8 mouse cellular contexts compared by ENCODE assay signal in the genomic region with DNA sequence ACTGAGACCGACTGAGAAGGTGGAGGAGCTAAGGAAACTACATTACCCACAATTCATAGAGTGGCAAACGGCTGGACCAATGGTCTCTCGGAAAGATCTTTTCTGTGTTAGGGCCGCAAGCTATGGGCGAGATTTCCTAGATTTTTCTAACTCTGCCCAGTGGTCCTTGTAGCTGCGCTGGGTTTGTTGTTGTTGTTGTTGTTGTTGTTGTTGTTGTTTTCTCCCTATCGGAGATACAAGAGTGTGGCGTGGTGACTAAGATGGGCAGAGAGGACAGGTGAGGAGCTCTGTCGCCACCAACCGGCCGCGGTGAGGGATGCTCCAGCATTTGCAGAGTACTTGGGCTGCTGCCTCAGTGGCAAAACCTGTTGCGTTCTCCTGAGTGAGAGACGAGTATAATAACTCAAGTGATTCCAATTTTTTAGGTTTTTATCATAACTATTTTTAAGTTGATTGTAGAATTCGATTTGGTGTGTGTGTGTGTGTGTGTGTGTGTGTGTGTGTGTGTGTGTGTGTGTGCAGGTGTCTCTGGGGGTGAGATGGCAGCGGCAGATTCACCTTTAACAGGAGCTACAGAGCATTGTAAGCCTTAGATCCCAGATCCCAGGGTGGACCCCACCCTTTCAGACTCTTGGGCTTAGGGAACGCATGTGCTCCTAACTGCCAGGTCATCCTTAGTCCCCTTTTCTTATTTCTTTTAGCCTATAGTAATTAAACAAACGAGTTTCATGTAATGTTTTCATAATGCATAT. TPM values are rescaled to one million over a fixed set of nuclear protein-coding genes. Genes with fewer than 3 reads are reported as not detected.
A peak's percentile ranks its signal among the peaks of the same experiment; 100 is the strongest.
DNase-seq lines count a peak whose midpoint lies in the region; ATAC-seq and TF ChIP-seq lines count a peak whose summit lies in the region.

No protein-coding gene starts in this region.

- H3K27ac ChIP-seq in gastrocnemius, adult 2 months, result no peak overlapping the region

- peak; percentile 72 for TF ChIP-seq CTCF in gastrocnemius, adult 2 months (IDR thresholded peaks at IDR 0.05)

- peak; percentile 99 for ATAC-seq in common myeloid progenitor, adult 5-6 weeks (replicated peaks; ENCODE audit: low read depth, poor library complexity, severe bottlenecking)
- ATAC-seq in inflammation-experienced regulatory T-cells, adult 6 months, result peak; percentile 98
- peak; percentile 99 for ATAC-seq in megakaryocyte progenitor cell, adult 5-6 weeks (replicated peaks; ENCODE audit: poor library complexity)

- intact Hi-C loops in gastrocnemius, adult 2 months (cut with DNase I), result loop anchor here (10.0 kb wide), 1 partner anchor 254 kb away; no protein-coding TSS in a partner anchor
- intact Hi-C loops in left cerebral cortex, postnatal 10 days (cut with DNase I), result no loop called here

- peak; percentile 85 for DNase-seq in ZHBTc4 (ENCODE audit: low read depth, low spot score)
- DNase-seq in gastrocnemius, adult 2 months, result peak; percentile 74
- peak; percentile 60 to 85 for DNase-seq in left cerebral cortex, postnatal 10 days (ENCODE audit: extremely low spot score in 1 of 2, low spot score in 2 of 2)
- peak; percentile 86 to 88 for DNase-seq in right cerebral cortex, postnatal 10 days (ENCODE audit: low spot score in 2 of 2)
- DNase-seq in urinary bladder, postnatal 36 days (ENCODE audit: low spot score in 2 of 2), result peak; percentile 60 to 71

- H3K4me3 ChIP-seq in gastrocnemius, adult 2 months, result peak overlapping the region; percentile 76

RNA-seq across cellular contexts. Expression of gene Zfp418, which starts 17.2 kb away (rescaled TPM):
- 3.1 and 3.8 TPM in 2 replicates for total RNA-seq in common myeloid progenitor, adult 5-6 weeks (2017)
- 1 to 10 TPM; 1.6 to 2.8 TPM for total RNA-seq in gastrocnemius, adult 2 months (2021)
- polyA plus RNA-seq in inflammation-experienced regulatory T-cells, adult 6 months (2017; shearing (Covaris generic)), result 1 to 10 TPM; 2.6 to 4.9 (median 3.1) TPM
- 1 to 10 TPM; 5.8 to 6.3 TPM for total RNA-seq in left cerebral cortex, postnatal 10 days (2021)
- total RNA-seq in megakaryocyte progenitor cell, adult 5-6 weeks (2015), result 2.5 and 5.0 TPM in 2 replicates
- 1.8 TPM in 2 replicates for total RNA-seq in megakaryocyte progenitor cell, adult 5-6 weeks (2017)

RNA-seq across cellular contexts. Expression of gene Zfp772, which starts 21.4 kb away (rescaled TPM):
- total RNA-seq in common myeloid progenitor, adult 5-6 weeks (2017), result 4.2 and 4.6 TPM in 2 replicates
- 1 to 10 TPM; 1.9 to 2.3 TPM for total RNA-seq in gastrocnemius, adult 2 months (2021)
- polyA plus RNA-seq in inflammation-experienced regulatory T-cells, adult 6 months (2017; shearing (Covaris generic)), result 1 to 10 TPM; 3.0 to 4.7 (median 4.1) TPM
- total RNA-seq in left cerebral cortex, postnatal 10 days (2021), result 1 to 10 TPM; 8.7 to 9.2 TPM
- 4.2 and 5.4 TPM in 2 replicates for total RNA-seq in megakaryocyte progenitor cell, adult 5-6 weeks (2015)
- 3.3 and 4.4 TPM in 2 replicates for total RNA-seq in megakaryocyte progenitor cell, adult 5-6 weeks (2017)

RNA-seq across cellular contexts. Expression of gene Zfp773, which starts 51.8 kb away (rescaled TPM):
- total RNA-seq in common myeloid progenitor, adult 5-6 weeks (2017), result 2.5 and 3.0 TPM in 2 replicates
- 1 to 10 TPM in 1 of 2 experiments, under 1 TPM in 1; 0.77 to 1.1 TPM for total RNA-seq in gastrocnemius, adult 2 months (2021)
- 10 to 100 TPM in 2 of 3 experiments, 1 to 10 TPM in 1; 7.6 to 19.3 (median 14.2) TPM for polyA plus RNA-seq in inflammation-experienced regulatory T-cells, adult 6 months (2017; shearing (Covaris generic))
- 1 to 10 TPM; 1.8 to 2.7 TPM for total RNA-seq in left cerebral cortex, postnatal 10 days (2021)
- total RNA-seq in megakaryocyte progenitor cell, adult 5-6 weeks (2015), result 1.7 and 3.1 TPM in 2 replicates
- 1.9 and 4.3 TPM in 2 replicates for total RNA-seq in megakaryocyte progenitor cell, adult 5-6 weeks (2017)

RNA-seq across cellular contexts. Expression of gene Vmn2r29, which starts 58.8 kb away (rescaled TPM):
- total RNA-seq in common myeloid progenitor, adult 5-6 weeks (2017), result 0.29 TPM in 1 of 2 replicates, not detected in the other
- total RNA-seq in gastrocnemius, adult 2 months (2021), result under 1 TPM in 1 of 2 experiments, not detected in 1; 0.08 TPM
- polyA plus RNA-seq in inflammation-experienced regulatory T-cells, adult 6 months (2017; shearing (Covaris generic)), result under 1 TPM in 2 of 3 experiments, not detected in 1; 0.21 to 0.24 TPM
- 1 to 10 TPM; 2.0 to 2.2 TPM for total RNA-seq in left cerebral cortex, postnatal 10 days (2021)
- total RNA-seq in megakaryocyte progenitor cell, adult 5-6 weeks (2015), result not detected in 2 replicates
- 0.41 and 0.83 TPM in 2 replicates for total RNA-seq in megakaryocyte progenitor cell, adult 5-6 weeks (2017)
